Mouse (Mus musculus) cerebellum, postnatal 14 days (tissue): ENCODE measurements at regions not wholly inside any gene's neighbourhood (a gene's known extent, or its start where the extent isn't known, plus 50 kb on each side); places are given as distances from the start of the nearest gene placed in this dataset.
"Not testable (repeated sequence)": the region's sequence is repeated elsewhere in the genome, so short reads cannot be mapped to it uniquely, and the experiment has no call there.

Experiments used
- DNase-seq, 2 experiments: peaks; one replicate each; pipeline ENCODE4 v3.0.0; 2021; ENCODE audit warnings: mixed read lengths in 2 of 2

DNA sequence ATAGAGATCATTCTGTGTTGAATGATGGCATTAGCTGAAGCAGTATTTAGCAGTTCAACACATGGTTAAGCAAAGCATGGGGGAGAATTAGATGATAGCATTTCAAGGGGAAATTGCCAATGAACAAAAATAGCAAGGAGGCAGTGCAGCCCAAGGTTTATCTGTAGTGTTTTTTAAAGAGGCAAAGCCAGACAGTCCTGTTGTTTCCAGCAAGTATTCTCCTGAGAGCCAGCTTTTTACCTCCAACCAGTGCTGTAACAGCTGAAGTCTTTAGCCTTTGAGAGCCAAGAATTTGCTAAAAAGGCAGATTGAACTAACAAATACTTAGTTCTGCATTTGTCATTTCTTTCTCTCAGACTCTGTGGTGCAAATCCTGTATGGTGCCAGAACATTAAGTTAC is 305.1 kb upstream of the Arx start:
- no peak for DNase-seq

DNA sequence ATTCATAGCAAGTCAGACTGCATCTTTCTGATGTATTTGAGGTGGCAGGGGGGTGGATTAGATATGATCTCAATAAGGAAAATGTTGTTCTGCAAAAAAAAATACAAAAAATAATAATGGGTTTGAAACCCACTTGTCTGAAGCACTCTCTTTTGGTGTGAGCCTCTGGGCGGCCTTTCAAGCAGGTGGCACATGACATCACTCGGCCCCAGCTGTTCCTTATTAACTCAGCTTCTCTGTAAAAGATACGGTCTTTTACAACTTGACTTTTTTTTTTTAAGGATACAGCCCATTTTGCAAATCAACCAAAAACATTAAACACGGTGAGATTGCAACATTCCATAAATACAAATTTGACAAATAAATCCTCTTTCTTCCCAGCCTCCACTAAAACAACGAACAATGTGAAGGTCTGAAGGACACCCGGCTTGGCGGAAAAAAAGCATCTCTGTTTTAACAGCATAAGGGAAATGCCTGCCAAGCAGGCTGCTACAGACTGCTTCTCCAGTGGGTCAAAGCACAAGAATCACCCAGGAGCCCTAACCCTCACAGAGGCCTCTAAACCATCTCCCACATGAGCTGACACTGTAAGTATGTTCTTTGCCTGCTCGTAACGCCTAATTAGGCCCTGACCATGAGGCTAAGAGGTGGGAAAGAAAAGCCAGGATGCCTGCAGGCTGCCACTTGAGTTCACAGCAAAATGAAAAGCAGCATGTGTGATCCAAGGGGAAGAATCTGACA is 283.8 kb upstream of the Arx start:
- peak; percentile 1 to 2 for DNase-seq

GRCm38 (mm10) chrX:93006681-93007080 is 279.6 kb upstream of the Arx start:
- DNase-seq = no peak

DNA sequence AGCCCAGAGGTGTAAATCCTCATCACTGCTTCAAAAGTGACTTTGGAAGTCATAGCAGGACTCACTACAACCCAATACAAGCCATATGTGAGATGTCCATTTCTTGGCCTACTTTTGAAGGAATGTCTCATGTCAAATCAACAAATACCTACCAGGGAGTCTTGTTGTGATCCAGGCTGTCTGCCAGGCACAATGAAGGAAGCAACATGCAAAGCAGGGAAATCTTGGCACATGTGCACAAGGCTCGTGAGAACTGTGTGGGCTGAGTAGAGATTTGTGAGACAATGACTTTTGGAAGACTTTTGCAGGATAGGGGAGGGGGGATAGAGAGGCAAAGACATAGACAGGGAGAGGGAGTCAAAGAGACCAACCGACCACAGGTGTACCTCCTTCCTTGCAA is 274.7 kb upstream of the Arx start:
- peak; percentile 1 to 5 for DNase-seq

- no peak for DNase-seq
Observed at GRCm38 (mm10) chrX:93016391-93016790, 269.9 kb upstream of the Arx start.

- DNase-seq = peak; percentile 30 to 40
Observed at GRCm38 (mm10) chrX:93041096-93041495, 245.1 kb upstream of the Arx start.

GRCm38 (mm10) chrX:93042736-93043135 is 243.5 kb upstream of the Arx start:
- peak; percentile 1 to 16 for DNase-seq

GRCm38 (mm10) chrX:93048967-93049754 is 237.1 kb upstream of the Arx start:
- DNase-seq = no peak

GRCm38 (mm10) chrX:93049755-93050143 is 236.5 kb upstream of the Arx start:
- no peak for DNase-seq

DNA sequence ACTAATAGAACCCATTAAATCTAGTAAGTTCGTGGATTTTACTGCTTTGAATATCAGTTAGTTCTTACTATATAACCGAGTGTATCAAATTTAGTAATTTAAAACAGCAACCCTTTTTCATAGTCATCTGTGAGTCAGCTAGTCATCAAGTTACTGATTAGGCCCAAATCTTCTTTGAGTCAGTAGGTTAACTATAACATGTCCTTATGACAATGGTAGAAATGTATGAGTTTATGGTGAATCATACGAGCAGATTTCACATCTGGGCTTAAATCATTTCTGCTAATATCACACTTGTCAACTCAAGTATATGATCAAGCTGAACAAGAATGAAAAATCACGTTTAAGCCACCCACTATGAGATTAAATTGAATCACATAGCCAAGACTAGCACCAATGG is 226.7 kb upstream of the Arx start:
- no peak for DNase-seq

DNA sequence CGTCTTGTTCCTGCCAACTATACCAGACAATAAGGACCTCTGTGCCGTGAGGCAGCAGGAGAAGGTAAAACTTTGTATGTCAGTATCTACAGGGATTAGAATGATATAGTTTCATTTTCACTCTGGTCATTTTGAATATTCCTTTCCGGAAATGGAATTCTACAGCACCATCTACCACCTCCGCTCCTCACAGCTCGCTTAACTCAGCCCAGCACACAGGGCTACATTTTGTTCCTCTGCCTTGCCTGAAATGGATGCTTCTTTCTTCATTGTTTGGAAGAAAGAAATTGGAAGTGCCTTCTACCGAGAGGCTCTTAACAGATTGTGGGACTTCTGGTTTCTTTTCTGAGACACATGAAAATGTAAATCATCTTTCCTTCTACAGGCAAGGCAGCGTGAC is 217.4 kb upstream of the Arx start:
- DNase-seq = no peak

GRCm38 (mm10) chrX:93069569-93070289 is 216.5 kb upstream of the Arx start:
- peak; percentile 63 to 71 for DNase-seq

DNA sequence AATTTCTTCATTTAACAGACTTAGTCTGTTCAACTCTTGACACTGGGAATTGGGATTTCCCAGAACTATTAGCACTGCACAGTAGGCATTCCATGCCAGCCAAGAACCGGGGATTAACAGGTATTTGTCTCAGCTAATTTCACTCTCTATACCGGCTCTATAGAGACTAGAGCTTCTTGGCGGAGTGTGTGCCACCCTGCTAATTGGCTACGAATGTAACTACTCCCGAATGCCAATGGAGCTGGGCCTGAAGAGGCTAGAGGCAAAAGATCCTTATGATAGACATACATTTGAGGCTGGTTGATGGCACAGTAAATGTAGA is 216.0 kb upstream of the Arx start:
- peak in 1 of 2 experiments; percentile 12 for DNase-seq

- no peak for DNase-seq
Observed at GRCm38 (mm10) chrX:93088976-93089375, 197.3 kb upstream of the Arx start.

GRCm38 (mm10) chrX:93097551-93097950 is 188.7 kb upstream of the Arx start:
- no peak for DNase-seq

GRCm38 (mm10) chrX:93107930-93108567 is 178.2 kb upstream of the Arx start:
- DNase-seq = no peak

DNA sequence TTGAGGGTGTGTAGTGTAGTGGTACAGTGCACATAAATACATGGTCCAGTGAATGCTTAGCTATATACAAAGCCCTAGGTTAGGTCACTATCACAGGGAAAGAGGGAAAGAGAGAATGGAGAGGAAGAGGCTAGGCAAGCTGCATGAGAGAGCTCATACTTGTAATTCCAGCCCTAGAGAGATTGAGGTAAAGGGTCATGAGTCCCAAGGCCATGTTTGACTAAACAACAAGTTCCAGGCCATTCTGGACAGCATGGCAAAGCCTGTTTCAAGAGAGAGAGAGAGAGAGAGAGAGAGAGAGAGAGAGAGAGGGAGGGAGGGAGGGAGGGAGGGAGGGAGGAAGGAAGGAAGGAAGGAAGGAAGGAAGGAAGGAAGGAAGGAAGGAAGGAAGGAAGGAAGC is 131.9 kb upstream of the Arx start:
- not testable (repeated sequence) for DNase-seq

GRCm38 (mm10) chrX:93159105-93159504 is 127.1 kb upstream of the Arx start:
- DNase-seq = no peak

DNA sequence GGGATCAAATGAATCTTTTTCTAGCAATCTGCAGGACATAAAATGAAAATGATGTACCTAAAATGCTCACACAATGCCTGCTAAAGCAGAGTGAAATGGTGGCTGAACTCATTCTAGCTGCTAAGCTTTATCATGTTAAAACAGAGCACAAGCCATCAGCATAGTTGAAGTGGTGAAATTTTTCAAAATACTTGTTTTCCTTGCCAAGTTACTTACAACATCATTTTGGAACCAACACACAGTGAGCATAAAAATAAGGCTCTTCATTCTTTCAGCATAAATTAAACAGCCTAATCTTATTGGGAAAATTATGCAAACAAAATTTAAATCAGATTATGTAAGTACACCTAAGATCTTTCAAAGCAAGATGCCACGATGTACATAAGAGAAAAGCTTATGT is 125.3 kb upstream of the Arx start:
- no peak for DNase-seq
